Mouse (Mus musculus) thymus, adult 2 months (tissue): ENCODE results near the gene Tppp3.

Experiments used
- CTCF ChIP-seq: fragments of 200-500 bp; IDR thresholded peaks from 2 replicates; pipeline ENCODE4 v1.5.1; 2012; ENCODE audit warnings: mild to moderate bottlenecking, control low read depth, low read length, moderate library complexity, borderline replicate concordance; ENCODE audit not compliant: control insufficient read depth, poor library complexity, insufficient read depth; ENCODE audit errors: extremely low read depth
- POLR2A ChIP-seq: fragments of 200-500 bp; IDR thresholded peaks from 2 replicates; pipeline ENCODE4 v1.6.1; 2012; ENCODE audit warnings: mild to moderate bottlenecking, low read length, control low read depth, moderate library complexity; ENCODE audit not compliant: control insufficient read depth, poor library complexity, insufficient read depth; ENCODE audit errors: extremely low read depth

DNA sequence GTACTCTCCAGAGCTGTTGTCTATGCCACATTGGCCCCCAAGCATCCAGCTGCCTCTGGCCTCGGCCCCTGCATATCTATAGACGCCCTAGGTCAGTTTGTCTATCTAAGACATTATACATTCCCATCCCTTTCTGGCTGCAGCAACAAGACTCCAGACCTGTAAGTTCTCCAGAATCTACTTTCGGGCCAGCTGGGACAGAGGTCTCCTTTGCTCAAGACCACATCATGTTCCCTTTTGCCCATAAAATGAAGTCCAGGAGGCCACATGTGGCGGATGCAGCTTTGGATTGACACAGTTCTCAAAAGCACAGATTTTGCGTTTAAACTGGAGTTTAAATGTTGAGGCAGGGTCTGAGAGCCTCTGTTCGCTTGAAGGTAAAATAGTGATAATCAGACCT lies 42.9 kb upstream of the Tppp3 start:
- TF ChIP-seq CTCF, result no peak
- TF ChIP-seq POLR2A, result no peak
